Mouse (Mus musculus): ENCODE measurements around the gene Pim3. TPM values are rescaled to one million over a fixed set of nuclear protein-coding genes. Genes with fewer than 3 reads are reported as not detected.

Pim3 gene
- polyA plus RNA-seq, 1 experiment from 2014 or later, result 48.7 TPM

DNA sequence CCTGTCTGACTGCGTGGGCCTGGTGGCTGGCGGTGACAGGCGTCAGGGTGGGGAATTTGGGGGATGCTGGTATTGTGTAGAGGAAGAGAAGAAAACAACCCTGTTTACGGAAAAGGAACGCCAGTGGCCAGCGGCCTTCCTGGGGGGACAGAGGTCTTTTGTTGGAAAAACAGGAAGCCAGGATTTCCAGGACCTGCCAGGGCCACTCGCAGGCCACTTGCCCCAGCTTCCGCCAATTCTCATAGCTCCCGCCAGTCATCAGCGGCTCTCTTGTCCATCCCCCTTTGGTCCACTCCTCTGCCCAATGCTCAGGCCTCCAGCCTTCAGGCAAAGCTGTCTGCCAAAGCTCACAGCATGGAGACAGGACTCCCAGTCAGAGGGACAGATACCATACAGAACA lies 21.9 kb upstream of the Pim3 start:
- no peak overlapping the region for H3K9ac ChIP-seq
- no peaks in the 10 kb centered on the region for H3K36me3 ChIP-seq
- H3K27ac ChIP-seq, result peak overlapping the region; percentile 75
- ATAC-seq (ENCODE audit: insufficient number of reproducible peaks, insufficient read depth, low FRiP score, low TSS enrichment, low read depth), result no peak
- no peak overlapping the region for H3K4me3 ChIP-seq
- no peaks in the 10 kb centered on the region for H3K9me3 ChIP-seq
- H3K4me1 ChIP-seq, result peaks cover 32% of the 10 kb centered on the region
- H3K4me2 ChIP-seq, result 0 out of 2 replicates have a peak overlapping the region, but pooled peaks have one; percentile 11
- 37% methylated on average over 10 of the region's 10 CpGs for WGBS
- no peaks in the 10 kb centered on the region; the same call in 1 of the 2 replicates for H3K27me3 ChIP-seq

GRCm38 (mm10) chr15:88841160-88841559 lies 20.8 kb upstream of the Pim3 start:
- H3K9ac ChIP-seq, result no peak overlapping the region
- no peaks in the 10 kb centered on the region for H3K9me3 ChIP-seq
- no peaks in the 10 kb centered on the region for H3K36me3 ChIP-seq
- peaks cover 32% of the 10 kb centered on the region for H3K4me1 ChIP-seq
- WGBS, result 85% methylated on average over 2 of the region's 2 CpGs
- H3K27ac ChIP-seq, result no peak overlapping the region
- no peak overlapping the region for H3K4me2 ChIP-seq
- H3K27me3 ChIP-seq, result no peaks in the 10 kb centered on the region; the same call in 1 of the 2 replicates
- no peak overlapping the region for H3K4me3 ChIP-seq
- no peak for ATAC-seq (ENCODE audit: insufficient number of reproducible peaks, insufficient read depth, low FRiP score, low TSS enrichment, low read depth)

GRCm38 (mm10) chr15:88841580-88842299 lies 20.2 kb upstream of the Pim3 start:
- Histone ChIP-seq H3K9me3 (no peaks in the 10 kb centered on the region), H3K9ac (no peak overlapping the region), H3K4me2 (no peak overlapping the region), H3K27ac (no peak overlapping the region), H3K36me3 (no peaks in the 10 kb centered on the region), H3K4me1 (peaks cover 29% of the 10 kb centered on the region), H3K4me3 (no peak overlapping the region), H3K27me3 (no peaks in the 10 kb centered on the region; the same call in 1 of the 2 replicates)
- no peak for ATAC-seq (ENCODE audit: insufficient number of reproducible peaks, insufficient read depth, low FRiP score, low TSS enrichment, low read depth)
- 86% methylated on average over 3 of the region's 3 CpGs for WGBS

DNA sequence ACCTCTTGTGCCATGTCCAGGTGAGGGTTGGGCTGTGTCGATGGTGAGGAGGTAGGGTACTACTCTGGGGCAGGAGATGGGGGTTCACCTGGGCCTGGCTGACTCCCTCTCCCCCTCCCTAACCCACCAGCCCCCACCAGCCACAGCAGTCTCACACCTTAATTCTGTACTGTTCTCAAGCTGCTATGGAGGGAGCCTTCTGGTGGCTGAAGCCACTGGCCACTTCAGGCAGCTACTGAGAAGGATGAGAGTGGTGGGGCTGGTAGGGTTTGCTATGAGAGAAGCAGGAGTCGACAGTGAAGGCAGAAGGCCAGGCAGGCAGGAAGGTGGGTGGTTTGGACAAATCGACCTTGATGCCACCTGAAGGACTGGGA lies 19.7 kb upstream of the Pim3 start:
- H3K4me1 ChIP-seq, result peaks cover 28% of the 10 kb centered on the region
- H3K27me3 ChIP-seq, result no peaks in the 10 kb centered on the region; the same call in 1 of the 2 replicates
- 80% methylated on average over 3 of the region's 3 CpGs for WGBS
- no peaks in the 10 kb centered on the region for H3K9me3 ChIP-seq
- ATAC-seq (ENCODE audit: insufficient number of reproducible peaks, insufficient read depth, low FRiP score, low TSS enrichment, low read depth), result no peak
- no peak overlapping the region for H3K4me3 ChIP-seq
- no peak overlapping the region for H3K27ac ChIP-seq
- H3K36me3 ChIP-seq, result no peaks in the 10 kb centered on the region
- H3K4me2 ChIP-seq, result no peak overlapping the region
- H3K9ac ChIP-seq, result no peak overlapping the region

DNA sequence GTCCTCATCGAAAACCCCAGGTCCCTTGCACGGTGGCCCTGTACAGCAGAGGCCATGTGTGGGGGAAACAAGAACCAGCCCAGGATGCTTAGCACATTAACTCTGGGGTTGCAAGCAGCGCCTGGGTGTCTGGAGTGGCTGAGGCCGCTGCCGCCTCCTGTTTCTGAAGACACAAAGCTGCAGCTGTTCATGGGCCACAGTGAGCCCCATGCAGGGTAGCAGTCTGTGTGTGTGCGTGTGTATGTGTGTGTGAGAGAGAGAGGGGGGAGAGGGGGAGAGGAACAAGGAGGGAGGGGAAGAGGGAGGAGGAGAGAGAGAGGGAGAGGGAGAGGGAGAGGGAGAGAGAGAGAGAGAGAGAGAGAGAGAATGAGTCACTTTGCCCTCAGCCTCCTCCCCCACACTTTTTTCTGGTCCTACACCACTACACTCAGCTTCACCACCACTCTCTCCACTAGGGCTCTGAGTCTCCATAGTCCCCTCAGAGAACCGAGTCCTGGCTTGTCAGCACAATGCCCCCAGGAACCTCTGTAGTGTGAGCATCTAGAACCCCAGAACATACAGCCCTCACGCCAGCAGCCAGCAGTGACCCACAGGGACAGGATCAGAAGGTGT lies 18.4 kb upstream of the Pim3 start:
- H3K4me1 ChIP-seq, result peaks cover 21% of the 10 kb centered on the region
- no peaks in the 10 kb centered on the region for H3K9me3 ChIP-seq
- H3K4me2 ChIP-seq, result no peak overlapping the region
- no peak for ATAC-seq (ENCODE audit: insufficient number of reproducible peaks, insufficient read depth, low FRiP score, low TSS enrichment, low read depth)
- no peak overlapping the region for H3K4me3 ChIP-seq
- no peaks in the 10 kb centered on the region for H3K36me3 ChIP-seq
- WGBS, result 30% methylated on average over 8 of the region's 8 CpGs
- no peaks in the 10 kb centered on the region; the same call in 1 of the 2 replicates for H3K27me3 ChIP-seq
- no peak overlapping the region for H3K9ac ChIP-seq
- peak overlapping the region; percentile 73 for H3K27ac ChIP-seq

DNA sequence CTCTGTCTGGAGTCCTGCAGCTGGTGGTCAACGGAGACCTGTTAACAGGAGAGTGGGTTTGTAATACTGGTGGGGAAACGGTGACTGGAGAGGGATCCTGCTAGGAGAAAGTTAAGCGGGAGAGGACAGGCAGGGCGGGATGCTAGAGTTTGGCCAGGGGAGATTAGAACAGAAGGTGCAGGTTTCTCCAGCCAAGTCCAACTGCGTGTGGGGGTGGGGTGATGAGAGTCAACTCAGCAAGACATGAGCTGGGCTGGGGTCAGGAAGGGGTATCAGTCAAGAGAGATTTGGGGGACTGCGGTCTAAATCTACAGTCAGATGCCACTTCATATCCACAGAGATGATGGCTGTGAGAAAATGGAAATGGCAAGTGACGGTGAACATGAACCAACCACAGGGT lies 17.0 kb upstream of the Pim3 start:
- Histone ChIP-seq H3K4me3 (no peak overlapping the region), H3K4me1 (peaks cover 8% of the 10 kb centered on the region), H3K9me3 (no peaks in the 10 kb centered on the region), H3K27me3 (no peaks in the 10 kb centered on the region; the same call in 1 of the 2 replicates), H3K27ac (no peak overlapping the region), H3K36me3 (no peaks in the 10 kb centered on the region), H3K4me2 (no peak overlapping the region), H3K9ac (no peak overlapping the region)
- ATAC-seq (ENCODE audit: insufficient number of reproducible peaks, insufficient read depth, low FRiP score, low TSS enrichment, low read depth), result no peak
- 93% methylated on average over 7 of the region's 7 CpGs for WGBS

- Histone ChIP-seq H3K4me1 (peaks cover 19% of the 10 kb centered on the region), H3K4me3 (no peak overlapping the region), H3K9me3 (no peaks in the 10 kb centered on the region), H3K9ac (no peak overlapping the region), H3K27ac (no peak overlapping the region), H3K27me3 (no peaks in the 10 kb centered on the region; the same call in 1 of the 2 replicates), H3K36me3 (no peaks in the 10 kb centered on the region), H3K4me2 (no peak overlapping the region)
- no peak for ATAC-seq (ENCODE audit: insufficient number of reproducible peaks, insufficient read depth, low FRiP score, low TSS enrichment, low read depth)
- 87% methylated on average over 1 of the region's 1 CpGs for WGBS
Measured at GRCm38 (mm10) chr15:88848661-88849060, 13.3 kb upstream of the Pim3 start.

- Histone ChIP-seq H3K9ac (no peak overlapping the region), H3K4me2 (no peak overlapping the region), H3K4me1 (peaks cover 22% of the 10 kb centered on the region), H3K9me3 (no peaks in the 10 kb centered on the region), H3K27ac (no peak overlapping the region), H3K36me3 (no peaks in the 10 kb centered on the region), H3K27me3 (no peaks in the 10 kb centered on the region; the same call in 1 of the 2 replicates), H3K4me3 (no peak overlapping the region)
- no peak for ATAC-seq (ENCODE audit: insufficient number of reproducible peaks, insufficient read depth, low FRiP score, low TSS enrichment, low read depth)
- 83% methylated on average over 2 of the region's 2 CpGs for WGBS
Measured at GRCm38 (mm10) chr15:88849621-88850020, 12.4 kb upstream of the Pim3 start.

GRCm38 (mm10) chr15:88850146-88850826 lies 11.7 kb upstream of the Pim3 start:
- Histone ChIP-seq H3K4me1 (peaks cover 29% of the 10 kb centered on the region), H3K4me2 (no peak overlapping the region), H3K9ac (no peak overlapping the region), H3K27me3 (no peaks in the 10 kb centered on the region), H3K36me3 (no peaks in the 10 kb centered on the region), H3K9me3 (no peaks in the 10 kb centered on the region), H3K4me3 (no peak overlapping the region), H3K27ac (no peak overlapping the region)
- no peak for ATAC-seq (ENCODE audit: insufficient number of reproducible peaks, insufficient read depth, low FRiP score, low TSS enrichment, low read depth)
- WGBS, result 34% methylated on average over 10 of the region's 10 CpGs

- ATAC-seq (ENCODE audit: insufficient number of reproducible peaks, insufficient read depth, low FRiP score, low TSS enrichment, low read depth), result no peak
Measured at GRCm38 (mm10) chr15:88851076-88851475, 10.9 kb upstream of the Pim3 start.

DNA sequence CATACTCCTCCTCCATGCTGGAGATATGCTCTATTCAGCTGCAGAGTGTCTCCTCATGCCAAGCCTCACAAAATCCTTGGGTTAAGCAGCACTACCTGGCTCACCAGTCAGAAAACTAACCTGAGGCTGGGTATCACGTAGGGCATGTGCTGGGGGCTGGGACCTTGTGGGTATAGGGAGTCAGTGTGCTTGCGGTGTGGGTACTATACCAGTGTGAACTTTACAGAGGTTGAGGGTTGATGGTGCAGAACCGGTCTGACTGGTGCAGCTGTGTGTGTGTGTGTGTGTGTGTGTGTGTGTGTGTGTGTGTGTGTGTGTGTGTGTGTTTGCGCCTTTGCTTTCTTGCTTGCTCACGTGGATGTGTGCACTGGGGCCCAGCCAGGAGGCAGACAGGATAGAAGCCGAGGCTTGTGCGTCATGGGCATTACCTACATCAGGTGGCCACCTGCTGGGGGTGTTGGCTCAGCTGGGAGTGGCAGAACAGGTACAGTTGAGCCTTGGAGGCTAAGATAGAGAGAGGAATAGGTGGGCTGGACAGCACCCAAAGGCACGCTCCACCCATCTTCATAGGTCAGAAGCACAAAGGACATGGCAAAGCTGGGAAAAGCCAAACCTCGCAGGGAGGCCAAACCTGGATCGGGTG lies 10.4 kb upstream of the Pim3 start:
- Histone ChIP-seq H3K9me3 (no peaks in the 10 kb centered on the region), H3K4me3 (no peak overlapping the region), H3K27ac (peak overlapping the region; percentile 28; the same call in 1 of the 2 replicates), H3K4me2 (0 out of 2 replicates have a peak overlapping the region, but pooled peaks have one; percentile 3), H3K4me1 (peaks cover 36% of the 10 kb centered on the region), H3K36me3 (no peaks in the 10 kb centered on the region), H3K27me3 (no peaks in the 10 kb centered on the region), H3K9ac (peak overlapping the region; percentile 28; the same call in 1 of the 2 replicates)
- WGBS, result 67% methylated on average over 10 of the region's 10 CpGs
- peak; percentile 40; the same call in 1 of the 2 replicates for ATAC-seq (ENCODE audit: insufficient number of reproducible peaks, insufficient read depth, low FRiP score, low TSS enrichment, low read depth)

More at GRCm38 (mm10) chr15:88851076-88851475, 10.9 kb upstream of the Pim3 start:
- H3K36me3 ChIP-seq, result no peaks in the 10 kb centered on the region
- peak overlapping the region; percentile 28; the same call in 1 of the 2 replicates for H3K9ac ChIP-seq
- no peaks in the 10 kb centered on the region for H3K27me3 ChIP-seq
- H3K9me3 ChIP-seq, result no peaks in the 10 kb centered on the region
- peak overlapping the region; percentile 28; the same call in 1 of the 2 replicates for H3K27ac ChIP-seq
- peaks cover 36% of the 10 kb centered on the region for H3K4me1 ChIP-seq
- 0 out of 2 replicates have a peak overlapping the region, but pooled peaks have one; percentile 3 for H3K4me2 ChIP-seq
- no peak overlapping the region for H3K4me3 ChIP-seq
- WGBS, result 27% methylated on average over 3 of the region's 3 CpGs

Data from embryonic facial prominence, embryonic 13.5 days (tissue).